Mouse (Mus musculus) myocyte (in vitro differentiated cells): ENCODE results near the gene Zcchc7. TPM values are rescaled to one million over a fixed set of nuclear protein-coding genes. Genes with fewer than 3 reads are reported as not detected.
"Not testable (repeated sequence)": the region's sequence is repeated elsewhere in the genome, so short reads cannot be mapped to it uniquely, and the experiment has no call there.

Source experiments
- H3K27me3 ChIP-seq: one replicate; pipeline ENCODE4 v1.6.1; 2011; ENCODE audit not compliant: control insufficient read depth, insufficient read depth, insufficient read length
- H3K36me3 ChIP-seq: one replicate; pipeline ENCODE4 v1.6.1; 2011; ENCODE audit not compliant: control insufficient read depth, insufficient read depth
- H3K4me2 ChIP-seq: one replicate; pipeline ENCODE4 v1.6.1; 2011; ENCODE audit warnings: low read depth, control low read depth
- H3K4me3 ChIP-seq: one replicate; pipeline ENCODE4 v1.5.1; 2011; ENCODE audit warnings: mild to moderate bottlenecking, control low read depth, moderate library complexity
- H3K79me2 ChIP-seq: one replicate; pipeline ENCODE4 v1.6.1; 2011; ENCODE audit not compliant: control insufficient read depth, insufficient read depth
- H3ac ChIP-seq: one replicate; pipeline ENCODE4 v1.6.1; 2011; ENCODE audit not compliant: control insufficient read depth, insufficient read length
- CEBPB ChIP-seq: IDR thresholded peaks from 2 replicates; pipeline ENCODE4 v1.6.1; 2011; ENCODE audit warnings: mild to moderate bottlenecking, moderate library complexity; ENCODE audit not compliant: poor library complexity, insufficient read depth, severe bottlenecking
- E2F4 ChIP-seq: IDR thresholded peaks from one replicate; pipeline ENCODE4 v1.6.1; 2011; ENCODE audit warnings: mild to moderate bottlenecking, control low read depth, moderate library complexity; ENCODE audit not compliant: insufficient read depth
- MAX ChIP-seq: IDR thresholded peaks from one replicate; pipeline ENCODE4 v1.6.1; 2011; ENCODE audit warnings: low read depth, mild to moderate bottlenecking, control low read depth
- MYOD1 ChIP-seq, 3 experiments: IDR thresholded peaks; one replicate each; pipeline ENCODE4 v1.6.1; 2011; ENCODE audit warnings: control low read depth in 2 of 3, low read depth in 2 of 3, mild to moderate bottlenecking in 2 of 3, moderate library complexity in 1 of 3; ENCODE audit not compliant: insufficient read length in 2 of 3, control insufficient read depth in 1 of 3
- MYOG ChIP-seq, 3 experiments: IDR thresholded peaks; one replicate each; pipeline ENCODE4 v1.6.1; 2011; ENCODE audit warnings: control low read depth in 2 of 3, low read depth in 2 of 3, mild to moderate bottlenecking in 2 of 3; ENCODE audit not compliant: insufficient read length in 2 of 3, control insufficient read depth in 1 of 3, insufficient read depth in 1 of 3
- POLR2A ChIP-seq: IDR thresholded peaks from one replicate; pipeline ENCODE4 v1.6.1; 2011; ENCODE audit warnings: low read depth, mild to moderate bottlenecking, control low read depth, moderate library complexity; ENCODE audit not compliant: insufficient read length
- POLR2AphosphoS2 ChIP-seq: IDR thresholded peaks from one replicate; pipeline ENCODE4 v1.6.1; 2011; ENCODE audit warnings: low read depth, control low read depth; ENCODE audit not compliant: insufficient read length
- REST ChIP-seq: IDR thresholded peaks from one replicate; pipeline ENCODE4 v1.6.1; 2011; ENCODE audit warnings: mild to moderate bottlenecking, control low read depth, moderate library complexity; ENCODE audit not compliant: insufficient read depth, insufficient read length
- SRF ChIP-seq: IDR thresholded peaks from one replicate; pipeline ENCODE4 v1.6.1; 2011; ENCODE audit warnings: low read depth; ENCODE audit not compliant: control insufficient read depth, insufficient read length
- TCF12 ChIP-seq: IDR thresholded peaks from one replicate; pipeline ENCODE4 v1.6.1; 2011; ENCODE audit warnings: mild to moderate bottlenecking, control low read depth; ENCODE audit not compliant: poor library complexity, insufficient read depth, severe bottlenecking
- TCF3 ChIP-seq: IDR thresholded peaks from one replicate; pipeline ENCODE4 v1.6.1; 2011; ENCODE audit warnings: low read depth, control low read depth; ENCODE audit not compliant: insufficient read length
- USF1 ChIP-seq: IDR thresholded peaks from one replicate; pipeline ENCODE4 v1.6.1; 2011; ENCODE audit warnings: low read depth, mild to moderate bottlenecking, control low read depth, moderate library complexity
- polyA plus RNA-seq: library from polyadenylated mRNA; unstranded; fragments of >200 nt; fragmentation: generic; extraction: Trizol; gene quantifications from one replicate; pipeline ENCODE4 v1.2.1, GENCODE M21; 2012; ENCODE audit warnings: missing spikeins

The Zcchc7 gene
- polyA plus RNA-seq, 1 experiment = 6.9 TPM

- no peaks in the 10 kb centered on the region for H3K36me3 ChIP-seq
- H3ac ChIP-seq = no peak overlapping the region
- no peaks in the 10 kb centered on the region for H3K79me2 ChIP-seq
- peaks cover 7% of the 10 kb centered on the region for H3K27me3 ChIP-seq
- no peak for TF ChIP-seq MYOD1 (IDR thresholded peaks at IDR 0.05; ENCODE audit: control insufficient read depth in 1 of 3, insufficient read length in 2 of 3, low read depth in 2 of 3)
- no peak for TF ChIP-seq MYOG (IDR thresholded peaks at IDR 0.05; ENCODE audit: control insufficient read depth in 1 of 3, insufficient read depth in 1 of 3, insufficient read length in 2 of 3, low read depth in 2 of 3)
- no peak for TF ChIP-seq REST
- no peak for TF ChIP-seq MAX
- no peak for TF ChIP-seq E2F4
- no peak overlapping the region for H3K4me3 ChIP-seq
- H3K4me2 ChIP-seq = no peak overlapping the region
These were observed 184.0 kb downstream of the Zcchc7 start for GRCm38 (mm10) chr4:44939576-44940249.

- TF ChIP-seq TCF3 (no peak), MAX (no peak), USF1 (no peak), MYOD1 (IDR thresholded peaks at IDR 0.05; ENCODE audit: control insufficient read depth in 1 of 3, insufficient read length in 2 of 3, low read depth in 2 of 3) (no peak), MYOG (IDR thresholded peaks at IDR 0.05; ENCODE audit: control insufficient read depth in 1 of 3, insufficient read depth in 1 of 3, insufficient read length in 2 of 3, low read depth in 2 of 3) (no peak), POLR2AphosphoS2 (no peak), E2F4 (no peak), CEBPB (no peak), POLR2A (no peak), TCF12 (no peak), SRF (no peak), REST (no peak)
- Histone ChIP-seq H3K4me2 (no peak overlapping the region), H3K4me3 (no peak overlapping the region), H3K79me2 (no peaks in the 10 kb centered on the region), H3K36me3 (no peaks in the 10 kb centered on the region), H3K27me3 (peaks cover 7% of the 10 kb centered on the region), H3ac (no peak overlapping the region)
These were observed 184.6 kb downstream of the Zcchc7 start for GRCm38 (mm10) chr4:44940286-44940685.

- no peak overlapping the region for H3K4me2 ChIP-seq
- no peaks in the 10 kb centered on the region for H3K79me2 ChIP-seq
- H3K4me3 ChIP-seq = no peak overlapping the region
- H3ac ChIP-seq = no peak overlapping the region
- H3K36me3 ChIP-seq = no peaks in the 10 kb centered on the region
- TF ChIP-seq E2F4 = no peak
- no peak for TF ChIP-seq REST
- TF ChIP-seq MYOD1 (IDR thresholded peaks at IDR 0.05; ENCODE audit: control insufficient read depth in 1 of 3, insufficient read length in 2 of 3, low read depth in 2 of 3) = no peak
- H3K27me3 ChIP-seq = peaks cover 7% of the 10 kb centered on the region
These were observed 186.6 kb downstream of the Zcchc7 start for GRCm38 (mm10) chr4:44942237-44942636.

GRCm38 (mm10) chr4:44943480-44943879 lies 187.8 kb downstream of the Zcchc7 start:
- Histone ChIP-seq H3K4me3 (no peak overlapping the region), H3K79me2 (no peaks in the 10 kb centered on the region), H3ac (no peak overlapping the region), H3K36me3 (no peaks in the 10 kb centered on the region), H3K4me2 (no peak overlapping the region), H3K27me3 (peaks cover 7% of the 10 kb centered on the region)
- no peak for TF ChIP-seq POLR2AphosphoS2
- TF ChIP-seq POLR2A = no peak
- no peak for TF ChIP-seq MAX

- no peaks in the 10 kb centered on the region for H3K79me2 ChIP-seq
- peaks cover 7% of the 10 kb centered on the region for H3K27me3 ChIP-seq
- no peak overlapping the region for H3ac ChIP-seq
- TF ChIP-seq E2F4 (no peak), MYOD1 (IDR thresholded peaks at IDR 0.05; ENCODE audit: control insufficient read depth in 1 of 3, insufficient read length in 2 of 3, low read depth in 2 of 3) (no peak), CEBPB (no peak), REST (no peak), MAX (no peak), TCF12 (no peak), TCF3 (no peak), SRF (no peak), USF1 (no peak), POLR2AphosphoS2 (no peak), MYOG (IDR thresholded peaks at IDR 0.05; ENCODE audit: control insufficient read depth in 1 of 3, insufficient read depth in 1 of 3, insufficient read length in 2 of 3, low read depth in 2 of 3) (no peak), POLR2A (no peak)
- no peak overlapping the region for H3K4me2 ChIP-seq
- H3K4me3 ChIP-seq = no peak overlapping the region
- H3K36me3 ChIP-seq = no peaks in the 10 kb centered on the region
These were observed 188.9 kb downstream of the Zcchc7 start for GRCm38 (mm10) chr4:44944426-44945075.

- not testable (repeated sequence) for H3K4me3 ChIP-seq
These were observed 190.4 kb downstream of the Zcchc7 start for GRCm38 (mm10) chr4:44946126-44946525.

More at GRCm38 (mm10) chr4:44946126-44946525, 190.4 kb downstream of the Zcchc7 start:
- not testable (repeated sequence) for H3K36me3 ChIP-seq, H3K27me3 ChIP-seq, H3K79me2 ChIP-seq, H3K4me2 ChIP-seq, H3ac ChIP-seq
